Mouse (Mus musculus): ENCODE results near the gene Pnkd.
"Not testable (repeated sequence)": the region's sequence is repeated elsewhere in the genome, so short reads cannot be mapped to it uniquely, and the experiment has no call there.

Pnkd gene

GRCm38 (mm10) chr1:74332241-74332763 is 47.6 kb downstream of the Pnkd start:
- peak; percentile 93 to 95 for DNase-seq

GRCm38 (mm10) chr1:74332930-74333329 is 48.2 kb downstream of the Pnkd start:
- no peak for DNase-seq

GRCm38 (mm10) chr1:74334607-74335006 is 49.9 kb downstream of the Pnkd start:
- DNase-seq: no peak

- no peak for DNase-seq
Measured at GRCm38 (mm10) chr1:74335033-74335432, 50.3 kb downstream of the Pnkd start.

GRCm38 (mm10) chr1:74335436-74336170 is 50.9 kb downstream of the Pnkd start:
- no peak for DNase-seq

- DNase-seq: no peak
Measured at GRCm38 (mm10) chr1:74337241-74337771, 52.6 kb downstream of the Pnkd start.

GRCm38 (mm10) chr1:74338013-74338412 is 53.3 kb downstream of the Pnkd start:
- no peak for DNase-seq

- DNase-seq: no peak
Measured at GRCm38 (mm10) chr1:74338626-74339025, 53.9 kb downstream of the Pnkd start.

GRCm38 (mm10) chr1:74339917-74340316 is 55.2 kb downstream of the Pnkd start:
- DNase-seq: no peak

- DNase-seq: no peak
Measured at GRCm38 (mm10) chr1:74340361-74340764, 55.6 kb downstream of the Pnkd start.

GRCm38 (mm10) chr1:74340992-74341391 is 56.3 kb downstream of the Pnkd start:
- DNase-seq: not testable (repeated sequence)

- no peak for DNase-seq
Measured at GRCm38 (mm10) chr1:74341898-74342297, 57.2 kb downstream of the Pnkd start.

- DNase-seq: no peak
Measured at GRCm38 (mm10) chr1:74342308-74342707, 57.6 kb downstream of the Pnkd start.

GRCm38 (mm10) chr1:74343161-74343560 is 58.4 kb downstream of the Pnkd start:
- no peak for DNase-seq

GRCm38 (mm10) chr1:74344163-74344916 is 59.6 kb downstream of the Pnkd start:
- no peak for DNase-seq

GRCm38 (mm10) chr1:74351185-74351769 is 66.5 kb downstream of the Pnkd start:
- DNase-seq: no peak

- DNase-seq: no peak
Measured at GRCm38 (mm10) chr1:74352532-74353096, 67.9 kb downstream of the Pnkd start.

- DNase-seq: no peak
Measured at GRCm38 (mm10) chr1:74353453-74354229, 68.9 kb downstream of the Pnkd start.

GRCm38 (mm10) chr1:74357531-74357930 is 72.8 kb downstream of the Pnkd start:
- DNase-seq: no peak

- no peak for DNase-seq
Measured at GRCm38 (mm10) chr1:74359952-74360517, 75.3 kb downstream of the Pnkd start.

- peak in 1 of 2 experiments; percentile 35 for DNase-seq
Measured at GRCm38 (mm10) chr1:74361812-74362211, 77.1 kb downstream of the Pnkd start, which contains the start of gene Catip. Gene Catip, plus strand, starts transcription at chr1:74362108.
